Mouse (Mus musculus) lung, postnatal 0 days (tissue): ENCODE results near the gene Pdcd1lg2. TPM values are rescaled to one million over a fixed set of nuclear protein-coding genes. Genes with fewer than 3 reads are reported as not detected.

Experiments
- ATAC-seq: fragments of 200-750 bp; cut with Nextera tagmentation; 2 replicates; pipeline ENCODE4 v1.8.0; 2017; ENCODE audit warnings: moderate library complexity
- DNase-seq: peaks from one replicate; pipeline ENCODE4 v3.0.0-alpha.2; 2016; ENCODE audit warnings: low spot score
- H3K27ac ChIP-seq: fragments of 300-500 bp; sonication (generic); 2 replicates; pipeline ENCODE4 v1.5.1; 2014; ENCODE audit warnings: antibody characterized with exemption, mild to moderate bottlenecking, low read length, mixed read lengths
- H3K27me3 ChIP-seq: fragments of 300-500 bp; sonication (generic); replicated peaks from 2 replicates; pipeline ENCODE4 v1.6.1; 2014; ENCODE audit warnings: low read length, mixed read lengths; ENCODE audit not compliant: insufficient read depth
- H3K36me3 ChIP-seq: fragments of 300-500 bp; sonication (generic); 2 replicates; pipeline ENCODE4 v1.6.1; 2014; ENCODE audit warnings: low read length, mixed read lengths; ENCODE audit not compliant: insufficient read depth
- H3K4me1 ChIP-seq: fragments of 300-500 bp; sonication (generic); 2 replicates; pipeline ENCODE4 v1.6.1; 2014; ENCODE audit warnings: antibody characterized with exemption, low read depth, low read length, mixed read lengths; ENCODE audit not compliant: insufficient read depth
- H3K4me2 ChIP-seq: fragments of 300-500 bp; sonication (generic); replicated peaks from 2 replicates; pipeline ENCODE4 v1.6.1; 2014; ENCODE audit warnings: low read depth, mild to moderate bottlenecking, low read length, moderate library complexity, mixed read lengths
- H3K4me3 ChIP-seq: fragments of 300-500 bp; sonication (generic); 2 replicates; pipeline ENCODE4 v1.5.1; 2014; ENCODE audit warnings: low read depth, low read length
- H3K9ac ChIP-seq: fragments of 300-500 bp; sonication (generic); replicated peaks from 2 replicates; pipeline ENCODE4 v1.6.1; 2014; ENCODE audit warnings: low read depth, mild to moderate bottlenecking
- H3K9me3 ChIP-seq: fragments of 300-500 bp; sonication (generic); 2 replicates; pipeline ENCODE4 v1.6.1; 2016; ENCODE audit warnings: low read length, mixed read lengths
- CTCF ChIP-seq: IDR thresholded peaks from 2 replicates; pipeline ENCODE4 v1.5.1; 2016; ENCODE audit warnings: antibody characterized with exemption, mild to moderate bottlenecking
- EP300 ChIP-seq: IDR thresholded peaks from 2 replicates; pipeline ENCODE4 v1.6.1; 2016; ENCODE audit warnings: antibody characterized with exemption, mild to moderate bottlenecking, control low read depth
- WGBS: fragments of 180-500 bp; shearing (Covaris S2); extraction: QIAGEN DNeasy Blood & Tissue Kit; methylation state at CpG from one replicate; pipeline ENCODE4 v1.1.7; 2014; 5-methylcytosine and 5-hydroxymethylcytosine counted together
- polyA plus RNA-seq: library from polyadenylated mRNA; unstranded; fragments of >200 nt; fragmentation: Nextera tagmentation; extraction: Ambion mirVana; gene quantifications from 2 replicates; pipeline ENCODE4 v1.2.1, GENCODE M21; 2015

Pdcd1lg2 gene
- polyA plus RNA-seq, 1 experiment from 2014 or later = 0.26 TPM

GRCm38 (mm10) chr19:29376382-29376781, 34.3 kb upstream of the Pdcd1lg2 start:
- Histone ChIP-seq H3K36me3 (no peaks in the 10 kb centered on the region), H3K4me3 (no peak overlapping the region), H3K4me1 (0 out of 2 replicates have a peak, but pooled peaks cover 5% of the 10 kb centered on the region), H3K9me3 (no peaks in the 10 kb centered on the region), H3K9ac (no peak overlapping the region), H3K4me2 (no peak overlapping the region), H3K27me3 (no peaks in the 10 kb centered on the region), H3K27ac (no peak overlapping the region)
- no peak for TF ChIP-seq EP300
- WGBS = 79% methylated on average over 3 of the region's 3 CpGs
- DNase-seq (no peak), ATAC-seq (no peak)

DNA sequence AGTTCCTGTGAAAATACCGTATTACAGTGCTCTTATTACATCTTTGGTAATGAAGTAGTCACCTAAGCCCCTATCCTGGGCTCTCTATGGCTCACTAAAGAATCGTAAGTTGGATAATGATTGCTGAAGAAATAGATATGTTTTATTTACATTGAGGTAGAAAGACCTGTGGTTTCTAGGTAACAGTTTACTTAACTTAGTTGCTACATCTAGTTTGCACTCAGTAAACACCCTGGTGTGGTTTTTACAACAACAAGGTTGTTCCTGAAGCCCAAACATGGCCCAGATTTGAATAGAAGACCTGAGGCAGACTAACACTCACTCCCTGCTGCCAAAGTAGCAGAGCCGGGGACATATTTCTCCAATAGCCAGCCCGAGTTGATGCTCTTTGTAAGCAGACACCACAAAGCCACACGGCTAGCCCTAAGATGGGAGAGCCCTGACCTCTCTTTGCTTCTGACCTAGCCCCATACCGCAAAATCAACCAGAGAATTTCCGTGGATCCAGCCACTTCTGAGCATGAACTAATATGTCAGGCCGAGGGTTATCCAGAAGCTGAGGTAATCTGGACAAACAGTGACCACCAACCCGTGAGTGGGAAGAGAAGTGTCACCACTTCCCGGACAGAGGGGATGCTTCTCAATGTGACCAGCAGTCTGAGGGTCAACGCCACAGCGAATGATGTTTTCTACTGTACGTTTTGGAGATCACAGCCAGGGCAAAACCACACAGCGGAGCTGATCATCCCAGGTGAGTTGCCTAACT, 30.7 kb upstream of the Pdcd1lg2 start:
- Histone ChIP-seq H3K4me3 (no peak overlapping the region), H3K9ac (no peak overlapping the region), H3K9me3 (no peaks in the 10 kb centered on the region), H3K27me3 (no peaks in the 10 kb centered on the region), H3K36me3 (no peaks in the 10 kb centered on the region), H3K4me1 (no peaks in the 10 kb centered on the region), H3K4me2 (no peak overlapping the region), H3K27ac (no peak overlapping the region)
- WGBS = 81% methylated on average over 14 of the region's 14 CpGs
- DNase-seq = no peak
- no peak for TF ChIP-seq CTCF
- no peak for TF ChIP-seq EP300
- no peak for ATAC-seq

- no peak for ATAC-seq
- WGBS = 88% methylated on average over 5 of the region's 5 CpGs
- no peaks in the 10 kb centered on the region for H3K9me3 ChIP-seq
Measured at GRCm38 (mm10) chr19:29383368-29383767, 27.4 kb upstream of the Pdcd1lg2 start.

GRCm38 (mm10) chr19:29384412-29384811, 26.3 kb upstream of the Pdcd1lg2 start:
- ATAC-seq (no peak), DNase-seq (no peak)
- no peaks in the 10 kb centered on the region for H3K9me3 ChIP-seq
- H3K4me1 ChIP-seq = no peaks in the 10 kb centered on the region
- no peak overlapping the region for H3K27ac ChIP-seq
- H3K9ac ChIP-seq = no peak overlapping the region
- TF ChIP-seq EP300 (no peak), CTCF (no peak)
- H3K27me3 ChIP-seq = no peaks in the 10 kb centered on the region
- WGBS = 81% methylated on average over 9 of the region's 9 CpGs
- no peak overlapping the region for H3K4me2 ChIP-seq
- no peak overlapping the region for H3K4me3 ChIP-seq
- H3K36me3 ChIP-seq = no peaks in the 10 kb centered on the region

More at GRCm38 (mm10) chr19:29383368-29383767, 27.4 kb upstream of the Pdcd1lg2 start:
- Histone ChIP-seq H3K4me2 (no peak overlapping the region), H3K4me3 (no peak overlapping the region), H3K9ac (no peak overlapping the region), H3K27ac (no peak overlapping the region), H3K27me3 (no peaks in the 10 kb centered on the region), H3K4me1 (no peaks in the 10 kb centered on the region), H3K36me3 (no peaks in the 10 kb centered on the region)
- TF ChIP-seq CTCF = no peak
- no peak for TF ChIP-seq EP300
- DNase-seq = no peak

DNA sequence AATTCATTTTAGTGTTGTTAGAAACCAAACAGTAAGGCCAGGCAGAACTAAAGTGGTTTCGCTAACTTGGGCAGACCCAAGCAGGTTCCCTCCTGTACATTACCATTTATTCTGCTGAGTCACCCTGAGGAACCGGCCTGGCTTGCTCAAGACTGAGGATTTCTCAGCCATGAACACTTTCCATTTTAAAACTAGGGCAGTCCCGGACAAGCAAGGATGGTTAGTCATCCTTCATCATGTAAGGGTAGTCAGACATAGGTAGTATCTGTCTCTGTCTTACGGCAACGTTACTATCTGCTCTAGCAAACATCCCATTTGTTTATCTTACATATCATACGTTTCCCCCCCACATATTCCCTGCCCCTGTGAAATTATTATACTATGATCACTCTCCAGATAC, 25.7 kb upstream of the Pdcd1lg2 start:
- TF ChIP-seq EP300 (no peak), CTCF (no peak)
- H3K9me3 ChIP-seq = no peaks in the 10 kb centered on the region
- H3K4me2 ChIP-seq = no peak overlapping the region
- ATAC-seq = no peak
- no peaks in the 10 kb centered on the region for H3K36me3 ChIP-seq
- H3K27ac ChIP-seq = no peak overlapping the region
- no peaks in the 10 kb centered on the region for H3K27me3 ChIP-seq
- no peak overlapping the region for H3K9ac ChIP-seq
- H3K4me1 ChIP-seq = no peaks in the 10 kb centered on the region
- no peak for DNase-seq
- WGBS = 64% methylated on average over 6 of the region's 6 CpGs
- no peak overlapping the region for H3K4me3 ChIP-seq

GRCm38 (mm10) chr19:29385822-29386221, 24.9 kb upstream of the Pdcd1lg2 start:
- Histone ChIP-seq H3K27ac (no peak overlapping the region), H3K27me3 (no peaks in the 10 kb centered on the region), H3K4me1 (no peaks in the 10 kb centered on the region), H3K4me2 (no peak overlapping the region), H3K36me3 (no peaks in the 10 kb centered on the region), H3K4me3 (no peak overlapping the region), H3K9me3 (no peaks in the 10 kb centered on the region), H3K9ac (no peak overlapping the region)
- DNase-seq (no peak), ATAC-seq (no peak)
- TF ChIP-seq EP300 = no peak
- TF ChIP-seq CTCF = no peak
- WGBS = 74% methylated on average over 4 of the region's 4 CpGs

GRCm38 (mm10) chr19:29388818-29389217, 21.9 kb upstream of the Pdcd1lg2 start:
- ATAC-seq = no peak
- H3K4me2 ChIP-seq = no peak overlapping the region
- no peaks in the 10 kb centered on the region for H3K4me1 ChIP-seq
- 86% methylated on average over 1 of the region's 1 CpGs for WGBS
- no peaks in the 10 kb centered on the region for H3K9me3 ChIP-seq
- no peak for DNase-seq
- H3K9ac ChIP-seq = no peak overlapping the region
- TF ChIP-seq CTCF = no peak
- no peaks in the 10 kb centered on the region for H3K27me3 ChIP-seq
- H3K4me3 ChIP-seq = no peak overlapping the region
- H3K36me3 ChIP-seq = no peaks in the 10 kb centered on the region
- no peak overlapping the region for H3K27ac ChIP-seq
